Mouse (Mus musculus) heart, embryonic 10.5 days (tissue): ENCODE measurements at regions not wholly inside any gene's neighbourhood (a gene's known extent, or its start where the extent isn't known, plus 50 kb on each side); places are given as distances from the start of the nearest gene placed in this dataset.

ENCODE experiments used
- DNase-seq: peaks from one replicate; pipeline ENCODE4 v3.0.0-alpha.2; 2017; ENCODE audit warnings: low spot score
- H3K27ac ChIP-seq: fragments of 300-500 bp; sonication (generic); 2 replicates; pipeline ENCODE4 v1.5.1; 2016; ENCODE audit warnings: mild to moderate bottlenecking
- H3K27me3 ChIP-seq: fragments of 300-500 bp; sonication (generic); 2 replicates; pipeline ENCODE4 v1.6.1; 2016; ENCODE audit warnings: mild to moderate bottlenecking; ENCODE audit not compliant: poor library complexity, insufficient read depth, severe bottlenecking
- H3K36me3 ChIP-seq: fragments of 300-500 bp; sonication (generic); 2 replicates; pipeline ENCODE4 v1.6.1; 2016; ENCODE audit warnings: mild to moderate bottlenecking, moderate library complexity
- H3K4me1 ChIP-seq: fragments of 300-500 bp; sonication (generic); 2 replicates; pipeline ENCODE4 v1.6.1; 2016; ENCODE audit warnings: mild to moderate bottlenecking
- H3K4me3 ChIP-seq: fragments of 300-500 bp; sonication (generic); 2 replicates; pipeline ENCODE4 v1.5.1; 2016; ENCODE audit warnings: mild to moderate bottlenecking, moderate library complexity
- H3K9me3 ChIP-seq: fragments of 300-500 bp; sonication (generic); 2 replicates; pipeline ENCODE4 v1.6.1; 2016; ENCODE audit warnings: mild to moderate bottlenecking, moderate library complexity
- WGBS: fragments of 180-500 bp; shearing (Covaris S2); methylation state at CpG from one replicate; pipeline ENCODE4 v1.1.7; 2016; 5-methylcytosine and 5-hydroxymethylcytosine counted together

GRCm38 (mm10) chr8:113389504-113389903, 245.9 kb upstream of the Mon1b start:
- H3K4me1 ChIP-seq, result no peaks in the 10 kb centered on the region
- 53% methylated on average over 2 of the region's 2 CpGs for WGBS
- H3K9me3 ChIP-seq, result no peaks in the 10 kb centered on the region
- no peak overlapping the region for H3K27ac ChIP-seq
- no peaks in the 10 kb centered on the region for H3K27me3 ChIP-seq
- H3K36me3 ChIP-seq, result no peaks in the 10 kb centered on the region
- no peak overlapping the region for H3K4me3 ChIP-seq
- DNase-seq, result no peak

GRCm38 (mm10) chr8:113390038-113390437, 245.3 kb upstream of the Mon1b start:
- H3K36me3 ChIP-seq, result no peaks in the 10 kb centered on the region
- no peak for DNase-seq
- no peak overlapping the region for H3K27ac ChIP-seq
- WGBS, result 84% methylated on average over 4 of the region's 4 CpGs
- no peaks in the 10 kb centered on the region for H3K4me1 ChIP-seq
- no peak overlapping the region for H3K4me3 ChIP-seq
- H3K9me3 ChIP-seq, result no peaks in the 10 kb centered on the region
- H3K27me3 ChIP-seq, result no peaks in the 10 kb centered on the region

GRCm38 (mm10) chr8:113394319-113394718, 241.1 kb upstream of the Mon1b start:
- Histone ChIP-seq H3K9me3 (no peaks in the 10 kb centered on the region), H3K4me3 (no peak overlapping the region), H3K36me3 (no peaks in the 10 kb centered on the region), H3K4me1 (no peaks in the 10 kb centered on the region), H3K27ac (no peak overlapping the region), H3K27me3 (no peaks in the 10 kb centered on the region)
- 58% methylated on average over 4 of the region's 4 CpGs for WGBS
- DNase-seq, result no peak

- no peaks in the 10 kb centered on the region for H3K36me3 ChIP-seq
These were observed 230.2 kb upstream of the Mon1b start for GRCm38 (mm10) chr8:113405158-113405557.

GRCm38 (mm10) chr8:113419352-113419751, 216.0 kb upstream of the Mon1b start:
- 70% methylated on average over 3 of the region's 3 CpGs for WGBS
- no peaks in the 10 kb centered on the region for H3K27me3 ChIP-seq
- H3K4me1 ChIP-seq, result no peaks in the 10 kb centered on the region
- no peaks in the 10 kb centered on the region for H3K36me3 ChIP-seq
- H3K27ac ChIP-seq, result no peak overlapping the region
- DNase-seq, result no peak
- no peaks in the 10 kb centered on the region for H3K9me3 ChIP-seq
- no peak overlapping the region for H3K4me3 ChIP-seq

More at GRCm38 (mm10) chr8:113405158-113405557, 230.2 kb upstream of the Mon1b start:
- H3K4me1 ChIP-seq, result no peaks in the 10 kb centered on the region
- no peaks in the 10 kb centered on the region for H3K27me3 ChIP-seq
- WGBS, result 68% methylated on average over 4 of the region's 4 CpGs
- H3K4me3 ChIP-seq, result no peak overlapping the region
- H3K27ac ChIP-seq, result no peak overlapping the region
- no peak for DNase-seq
- H3K9me3 ChIP-seq, result no peaks in the 10 kb centered on the region

- 69% methylated on average over 2 of the region's 2 CpGs for WGBS
- DNase-seq, result no peak
- Histone ChIP-seq H3K9me3 (no peaks in the 10 kb centered on the region), H3K27ac (no peak overlapping the region), H3K36me3 (no peaks in the 10 kb centered on the region), H3K4me1 (no peaks in the 10 kb centered on the region), H3K4me3 (no peak overlapping the region), H3K27me3 (no peaks in the 10 kb centered on the region)
These were observed 212.7 kb upstream of the Mon1b start for GRCm38 (mm10) chr8:113422651-113423050.

- H3K27ac ChIP-seq, result no peak overlapping the region
- no peaks in the 10 kb centered on the region for H3K27me3 ChIP-seq
- no peaks in the 10 kb centered on the region; the same call in 1 of the 2 replicates for H3K4me1 ChIP-seq
- no peak overlapping the region for H3K4me3 ChIP-seq
- no peaks in the 10 kb centered on the region for H3K9me3 ChIP-seq
- H3K36me3 ChIP-seq, result no peaks in the 10 kb centered on the region
- no peak for DNase-seq
- 72% methylated on average over 7 of the region's 7 CpGs for WGBS
These were observed 196.3 kb upstream of the Mon1b start for GRCm38 (mm10) chr8:113439088-113439487.

GRCm38 (mm10) chr8:113454022-113454421, 181.4 kb upstream of the Mon1b start:
- no peak overlapping the region for H3K4me3 ChIP-seq
- no peak for DNase-seq
- H3K4me1 ChIP-seq, result no peaks in the 10 kb centered on the region
- no peak overlapping the region for H3K27ac ChIP-seq
- 80% methylated on average over 2 of the region's 2 CpGs for WGBS
- no peaks in the 10 kb centered on the region for H3K36me3 ChIP-seq
- no peaks in the 10 kb centered on the region for H3K27me3 ChIP-seq
- H3K9me3 ChIP-seq, result no peaks in the 10 kb centered on the region

GRCm38 (mm10) chr8:113464625-113465024, 170.8 kb upstream of the Mon1b start:
- no peaks in the 10 kb centered on the region for H3K36me3 ChIP-seq
- no peaks in the 10 kb centered on the region for H3K27me3 ChIP-seq
- 80% methylated on average over 9 of the region's 9 CpGs for WGBS
- no peaks in the 10 kb centered on the region for H3K9me3 ChIP-seq
- H3K27ac ChIP-seq, result no peak overlapping the region
- no peak overlapping the region for H3K4me3 ChIP-seq
- no peaks in the 10 kb centered on the region for H3K4me1 ChIP-seq
- no peak for DNase-seq

GRCm38 (mm10) chr8:113465156-113465555, 170.2 kb upstream of the Mon1b start:
- H3K36me3 ChIP-seq, result no peaks in the 10 kb centered on the region
- WGBS, result 75% methylated on average over 11 of the region's 11 CpGs
- DNase-seq, result no peak
- H3K27me3 ChIP-seq, result no peaks in the 10 kb centered on the region
- no peaks in the 10 kb centered on the region for H3K4me1 ChIP-seq
- no peak overlapping the region for H3K4me3 ChIP-seq
- no peaks in the 10 kb centered on the region for H3K9me3 ChIP-seq
- H3K27ac ChIP-seq, result no peak overlapping the region

- Histone ChIP-seq H3K36me3 (no peaks in the 10 kb centered on the region), H3K27ac (no peak overlapping the region), H3K4me3 (no peak overlapping the region), H3K27me3 (no peaks in the 10 kb centered on the region), H3K4me1 (no peaks in the 10 kb centered on the region), H3K9me3 (no peaks in the 10 kb centered on the region)
- no peak for DNase-seq
- 70% methylated on average over 9 of the region's 9 CpGs for WGBS
These were observed 168.7 kb upstream of the Mon1b start for GRCm38 (mm10) chr8:113466683-113467082.

GRCm38 (mm10) chr8:113489436-113490107, 145.8 kb upstream of the Mon1b start:
- no peaks in the 10 kb centered on the region for H3K36me3 ChIP-seq
- no peak for DNase-seq

GRCm38 (mm10) chr8:113490891-113491290, 144.5 kb upstream of the Mon1b start:
- DNase-seq, result no peak
- WGBS, result 75% methylated on average over 3 of the region's 3 CpGs
- Histone ChIP-seq H3K27ac (no peak overlapping the region), H3K9me3 (no peaks in the 10 kb centered on the region), H3K27me3 (no peaks in the 10 kb centered on the region), H3K36me3 (no peaks in the 10 kb centered on the region), H3K4me3 (no peak overlapping the region), H3K4me1 (no peaks in the 10 kb centered on the region)

More at GRCm38 (mm10) chr8:113489436-113490107, 145.8 kb upstream of the Mon1b start:
- H3K4me1 ChIP-seq, result no peaks in the 10 kb centered on the region
- no peak overlapping the region for H3K4me3 ChIP-seq
- no peaks in the 10 kb centered on the region for H3K27me3 ChIP-seq
- H3K9me3 ChIP-seq, result no peaks in the 10 kb centered on the region
- no peak overlapping the region for H3K27ac ChIP-seq
- 77% methylated on average over 2 of the region's 2 CpGs for WGBS

- H3K27ac ChIP-seq, result no peak overlapping the region
- no peak overlapping the region for H3K4me3 ChIP-seq
- WGBS, result 72% methylated on average over 12 of the region's 12 CpGs
- DNase-seq, result no peak
- H3K4me1 ChIP-seq, result no peaks in the 10 kb centered on the region
- no peaks in the 10 kb centered on the region for H3K36me3 ChIP-seq
- H3K27me3 ChIP-seq, result no peaks in the 10 kb centered on the region
- H3K9me3 ChIP-seq, result no peaks in the 10 kb centered on the region
These were observed 138.5 kb upstream of the Mon1b start for GRCm38 (mm10) chr8:113496896-113497295.
